Mouse (Mus musculus) MEL (cell line): ENCODE results near the gene A730049H05Rik. TPM values are rescaled to one million over a fixed set of nuclear protein-coding genes. Genes with fewer than 3 reads are reported as not detected.

Source experiments
- DNase-seq: peaks from one replicate; pipeline ENCODE4 v3.0.0; 2011; ENCODE audit warnings: low read depth, low spot score
- H3K27ac ChIP-seq: 2 replicates; pipeline ENCODE4 v1.5.1; 2012; ENCODE audit warnings: low read depth, mild to moderate bottlenecking, control low read depth, low read length, moderate library complexity; ENCODE audit not compliant: control insufficient read depth
- H3K27me3 ChIP-seq, 2 experiments: fragments of 150-350 bp in 1 of 2; sonication (generic) in 1 of 2; 2 replicates each; pipeline ENCODE4 v1.6.1; 2012; ENCODE audit warnings: low read length in 2 of 2, mild to moderate bottlenecking in 2 of 2, improper control_type of control experiment in 1 of 2, moderate library complexity in 1 of 2; ENCODE audit not compliant: insufficient read depth in 2 of 2, control insufficient read depth in 1 of 2
- H3K36me3 ChIP-seq, 2 experiments: 2 replicates each; pipeline ENCODE4 v1.6.1; 2012 to 2014; ENCODE audit warnings: low read length in 2 of 2, improper control_type of control experiment in 1 of 2, inconsistent platforms in 1 of 2, mild to moderate bottlenecking in 1 of 2; ENCODE audit not compliant: insufficient read depth in 2 of 2, control insufficient read depth in 1 of 2
- H3K4me1 ChIP-seq, 2 experiments: fragments of 150-350 bp in 1 of 2; sonication (generic) in 1 of 2; 2 replicates each; pipeline ENCODE4 v1.6.1; 2012; ENCODE audit warnings: low read length in 2 of 2, improper control_type of control experiment in 1 of 2, mild to moderate bottlenecking in 1 of 2; ENCODE audit not compliant: insufficient read depth in 2 of 2, control insufficient read depth in 1 of 2
- H3K4me3 ChIP-seq, 2 experiments: fragments of 150-350 bp in 1 of 2; sonication (generic) in 1 of 2; 2 replicates each; pipeline ENCODE4 v1.5.1; 2012; ENCODE audit warnings: low read depth in 2 of 2, low read length in 2 of 2, mild to moderate bottlenecking in 2 of 2, moderate library complexity in 2 of 2, control low read depth in 1 of 2, improper control_type of control experiment in 1 of 2; ENCODE audit not compliant: control insufficient read depth in 1 of 2, insufficient read depth in 1 of 2
- H3K79me2 ChIP-seq: 2 replicates; pipeline ENCODE4 v1.6.1; 2012; ENCODE audit warnings: mild to moderate bottlenecking, low read length, moderate library complexity; ENCODE audit not compliant: control insufficient read depth, poor library complexity, insufficient read depth
- H3K9ac ChIP-seq: 2 replicates; pipeline ENCODE4 v1.6.1; 2012; ENCODE audit warnings: low read depth, mild to moderate bottlenecking, control low read depth, low read length, moderate library complexity; ENCODE audit not compliant: control insufficient read depth, poor library complexity, severe bottlenecking
- H3K9me3 ChIP-seq: fragments of 150-350 bp; sonication (generic); replicated peaks from 2 replicates; pipeline ENCODE4 v1.6.1; 2012; ENCODE audit warnings: mild to moderate bottlenecking, low read length, improper control_type of control experiment, moderate library complexity; ENCODE audit not compliant: insufficient read depth
- BHLHE40 ChIP-seq: IDR thresholded peaks from 2 replicates; pipeline ENCODE4 v1.6.1; 2012; ENCODE audit warnings: low read depth, mild to moderate bottlenecking, inconsistent platforms, low read length, improper control_type of control experiment, borderline replicate concordance
- CHD2 ChIP-seq: IDR thresholded peaks from 2 replicates; pipeline ENCODE4 v1.6.1; 2011; ENCODE audit warnings: low read length, improper control_type of control experiment
- CTCF ChIP-seq, 3 experiments: IDR thresholded peaks in 2 of 3; conservative IDR thresholded peaks in 1 of 3; 2 replicates each; pipeline ENCODE4 v1.5.1; 2011 to 2012; ENCODE audit warnings: low read length in 3 of 3, low read depth in 2 of 3, mild to moderate bottlenecking in 2 of 3, improper control_type of control experiment in 1 of 3, inconsistent platforms in 1 of 3, mixed read lengths in 1 of 3, moderate library complexity in 1 of 3; ENCODE audit not compliant: control insufficient read depth in 1 of 3, insufficient read depth in 1 of 3, poor library complexity in 1 of 3, severe bottlenecking in 1 of 3
- ELF1 ChIP-seq: IDR thresholded peaks from 2 replicates; pipeline ENCODE4 v1.6.1; 2014; ENCODE audit warnings: low read depth, mild to moderate bottlenecking, inconsistent platforms, low read length, improper control_type of control experiment, moderate library complexity
- EP300 ChIP-seq, 2 experiments: IDR thresholded peaks; 2 replicates each; pipeline ENCODE4 v1.6.1; 2011; ENCODE audit warnings: improper control_type of control experiment in 2 of 2, low read length in 2 of 2, low read depth in 1 of 2, mild to moderate bottlenecking in 1 of 2
- GATA1 ChIP-seq: IDR thresholded peaks from 2 replicates; pipeline ENCODE4 v1.6.1; 2011; ENCODE audit warnings: low read depth, low read length, improper control_type of control experiment
- HCFC1 ChIP-seq: IDR thresholded peaks from 2 replicates; pipeline ENCODE4 v1.6.1; 2012; ENCODE audit warnings: low read depth, mild to moderate bottlenecking, inconsistent platforms, low read length, improper control_type of control experiment, moderate library complexity
- JUND ChIP-seq: IDR thresholded peaks from 2 replicates; pipeline ENCODE4 v1.6.1; 2011; ENCODE audit warnings: low read depth, mild to moderate bottlenecking, improper control_type of control experiment, low read length
- KAT2A ChIP-seq: conservative IDR thresholded peaks from 2 replicates; pipeline ENCODE4 v1.6.1; 2012; ENCODE audit warnings: low read depth, low read length, improper control_type of control experiment, inconsistent platforms
- MAX ChIP-seq: IDR thresholded peaks from 2 replicates; pipeline ENCODE4 v1.6.1; 2011; ENCODE audit warnings: low read length, improper control_type of control experiment
- MAZ ChIP-seq: IDR thresholded peaks from 2 replicates; pipeline ENCODE4 v1.6.1; 2012; ENCODE audit warnings: low read depth, mild to moderate bottlenecking, inconsistent platforms, low read length, improper control_type of control experiment
- NELFE ChIP-seq: IDR thresholded peaks from 2 replicates; pipeline ENCODE4 v1.6.1; 2011; ENCODE audit warnings: low read depth, low read length, improper control_type of control experiment
- NRF1 ChIP-seq: IDR thresholded peaks from 2 replicates; pipeline ENCODE4 v1.6.1; 2014; ENCODE audit warnings: low read depth, mild to moderate bottlenecking, inconsistent platforms, low read length, improper control_type of control experiment, moderate library complexity; ENCODE audit not compliant: poor library complexity, insufficient read depth, severe bottlenecking
- POLR2A ChIP-seq, 2 experiments: IDR thresholded peaks; 2 replicates each; pipeline ENCODE4 v1.6.1; 2011 to 2012; ENCODE audit warnings: low read length in 2 of 2, mild to moderate bottlenecking in 2 of 2, control low read depth in 1 of 2, improper control_type of control experiment in 1 of 2, low read depth in 1 of 2, moderate library complexity in 1 of 2; ENCODE audit not compliant: control insufficient read depth in 1 of 2, insufficient read depth in 1 of 2, poor library complexity in 1 of 2
- POLR2AphosphoS5 ChIP-seq: IDR thresholded peaks from 2 replicates; pipeline ENCODE4 v1.6.1; 2012; ENCODE audit warnings: low read depth, borderline replicate concordance, mild to moderate bottlenecking, inconsistent platforms, low read length, moderate library complexity, mixed read lengths
- RAD21 ChIP-seq: IDR thresholded peaks from 2 replicates; pipeline ENCODE4 v1.6.1; 2011; ENCODE audit warnings: mild to moderate bottlenecking, low read depth, low read length, improper control_type of control experiment
- RCOR1 ChIP-seq: IDR thresholded peaks from 2 replicates; pipeline ENCODE4 v1.6.1; 2012; ENCODE audit warnings: low read depth, mild to moderate bottlenecking, inconsistent platforms, low read length, improper control_type of control experiment
- SMC3 ChIP-seq: IDR thresholded peaks from 2 replicates; pipeline ENCODE4 v1.6.1; 2011; ENCODE audit warnings: low read depth, low read length, improper control_type of control experiment
- TBP ChIP-seq: IDR thresholded peaks from 2 replicates; pipeline ENCODE4 v1.8.0; 2011; ENCODE audit warnings: low read depth, low read length, improper control_type of control experiment
- TCF12 ChIP-seq: IDR thresholded peaks from 2 replicates; pipeline ENCODE4 v1.6.1; 2014; ENCODE audit warnings: low read depth, mild to moderate bottlenecking, inconsistent platforms, low read length, improper control_type of control experiment, moderate library complexity
- UBTF ChIP-seq: IDR thresholded peaks from 2 replicates; pipeline ENCODE4 v1.6.1; 2012; ENCODE audit warnings: low read depth, mild to moderate bottlenecking, inconsistent platforms, low read length, improper control_type of control experiment, moderate library complexity, borderline replicate concordance; ENCODE audit not compliant: insufficient read depth
- USF1 ChIP-seq: IDR thresholded peaks from 2 replicates; pipeline ENCODE4 v1.6.1; 2014; ENCODE audit warnings: low read depth, mild to moderate bottlenecking, inconsistent platforms, low read length, improper control_type of control experiment, moderate library complexity
- ZNF384 ChIP-seq: IDR thresholded peaks from 2 replicates; pipeline ENCODE4 v1.6.1; 2012; ENCODE audit warnings: low read depth, mild to moderate bottlenecking, inconsistent platforms, low read length, improper control_type of control experiment
- polyA plus RNA-seq, 2 experiments: library from polyadenylated mRNA; stranded (reverse) in 1 of 2; unstranded in 1 of 2; fragments of >175 nt in 1 of 2; fragments of >200 nt in 1 of 2; gene quantifications; 2 replicates each; pipeline versions ENCODE4 v1.2.1 to v1.2.4; 2012; ENCODE audit warnings: low replicate concordance in 2 of 2, low read depth in 1 of 2; ENCODE audit not compliant: insufficient read length in 2 of 2, insufficient read depth in 1 of 2, missing spikeins in 1 of 2
- total RNA-seq: library from RNA; depleted of rRNA; stranded (reverse); fragments of 300-350 nt; gene quantifications from 2 replicates; pipeline ENCODE4 v1.2.3, GENCODE M21; 2012

A730049H05Rik gene
- total and polyA plus RNA-seq, 3 experiments, result not detected

DNA sequence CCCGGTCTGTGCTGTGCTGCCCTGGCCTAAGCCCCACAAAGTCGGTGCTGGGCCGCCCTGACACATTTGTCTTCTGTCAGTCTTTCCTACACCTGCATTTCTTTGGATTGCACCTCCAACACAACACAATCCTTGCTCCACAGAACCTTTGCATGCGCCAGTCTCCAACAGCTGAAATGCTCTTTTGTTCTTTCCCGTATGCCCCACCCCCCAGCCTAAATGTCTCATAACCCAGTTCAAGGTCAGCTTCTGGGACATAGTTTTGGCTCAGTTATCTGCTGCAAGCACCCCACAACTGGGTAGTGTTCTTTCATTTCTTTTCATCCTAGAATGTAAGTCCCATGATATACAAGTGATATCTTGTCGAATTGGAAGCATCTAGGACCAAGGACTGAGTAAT, 34.8 kb upstream of the A730049H05Rik start:
- TF ChIP-seq CHD2 (no peak), MAZ (no peak), NRF1 (no peak), GATA1 (no peak), BHLHE40 (no peak), POLR2A (IDR thresholded peaks at IDR 0.05; ENCODE audit: control insufficient read depth in 1 of 2, insufficient read depth in 1 of 2, low read depth in 1 of 2, low read length in 2 of 2, poor library complexity in 1 of 2) (no peak), JUND (no peak), KAT2A (no peak), ELF1 (no peak), HCFC1 (no peak), RCOR1 (no peak), TBP (no peak)
- TF ChIP-seq, all 39 proteins: peak for 0
- no peaks in the 10 kb centered on the region for H3K27me3 ChIP-seq
- no peak for DNase-seq

DNA sequence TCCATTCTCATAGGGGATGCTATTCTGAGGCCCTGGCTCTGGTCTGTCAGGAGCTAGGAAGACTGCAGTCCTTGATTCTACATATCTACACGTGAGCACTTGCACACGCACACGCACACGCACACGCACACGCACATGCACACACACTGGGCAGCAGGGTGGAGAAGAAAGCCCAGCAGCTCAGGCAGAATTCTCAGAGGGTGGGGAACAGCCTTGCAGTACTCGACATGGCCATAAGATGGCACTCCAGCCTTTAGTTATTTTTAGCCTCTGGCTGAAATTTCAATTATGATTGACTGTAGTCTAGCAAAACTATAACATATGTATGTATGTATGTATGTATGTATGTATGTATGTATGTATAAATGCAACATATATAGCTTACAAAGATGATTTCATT, 31.5 kb upstream of the A730049H05Rik start:
- Histone ChIP-seq H3K36me3 (no peaks in the 10 kb centered on the region), H3K79me2 (no peaks in the 10 kb centered on the region), H3K9ac (no peak overlapping the region), H3K27ac (no peak overlapping the region), H3K27me3 (no peaks in the 10 kb centered on the region)
- DNase-seq, result peak; percentile 17
- TF ChIP-seq NRF1 (no peak), POLR2AphosphoS5 (no peak), TCF12 (no peak), CTCF (IDR thresholded peaks at IDR 0.05 in 2 of 3, conservative IDR thresholded peaks at IDR 0.05 in 1 of 3; ENCODE audit: control insufficient read depth in 1 of 3, insufficient read depth in 1 of 3, low read depth in 2 of 3, low read length in 3 of 3, poor library complexity in 1 of 3, severe bottlenecking in 1 of 3) (peak; percentile 50 to 52 (median 51)), NELFE (no peak), MAX (no peak), USF1 (no peak), JUND (no peak), ZNF384 (no peak), EP300 (IDR thresholded peaks at IDR 0.05; ENCODE audit: low read depth in 1 of 2, low read length in 2 of 2) (no peak), UBTF (no peak), SMC3 (peak; percentile 36), RAD21 (peak; percentile 58), KAT2A (no peak), ELF1 (no peak)
- TF ChIP-seq, all 39 proteins: peak for 3
- Histone ChIP-seq H3K4me1 (no peaks in the 10 kb centered on the region), H3K9me3 (no peaks in the 10 kb centered on the region), H3K4me3 (no peak overlapping the region)

More for the DNA sequence above, 34.8 kb upstream of the A730049H05Rik start:
- Histone ChIP-seq H3K4me3 (no peak overlapping the region), H3K9ac (no peak overlapping the region), H3K9me3 (no peaks in the 10 kb centered on the region), H3K79me2 (no peaks in the 10 kb centered on the region), H3K4me1 (no peaks in the 10 kb centered on the region), H3K27ac (no peak overlapping the region), H3K36me3 (no peaks in the 10 kb centered on the region)
